Mouse (Mus musculus) left cerebral cortex, adult 2 months (tissue): ENCODE results near the gene Dnah5. TPM values are rescaled to one million over a fixed set of nuclear protein-coding genes. Genes with fewer than 3 reads are reported as not detected.
"Not testable (repeated sequence)": the region's sequence is repeated elsewhere in the genome, so short reads cannot be mapped to it uniquely, and the experiment has no call there.

Source experiments
- DNase-seq, 2 experiments: peaks; one replicate each; pipeline ENCODE4 v3.0.0; 2021 to 2022; ENCODE audit warnings: low spot score in 2 of 2, mixed read lengths in 1 of 2; ENCODE audit errors: extremely low spot score in 1 of 2
- H3K27ac ChIP-seq: fragments of 200-600 bp; 2 replicates; pipeline ENCODE4 v1.8.1; 2022
- H3K4me3 ChIP-seq: fragments of 200-600 bp; 2 replicates; pipeline ENCODE4 v1.8.1; 2022
- CTCF ChIP-seq: fragments of 200-600 bp; IDR thresholded peaks from 2 replicates; pipeline ENCODE4 v1.8.1; 2022; ENCODE audit warnings: antibody characterized with exemption, mild to moderate bottlenecking, moderate library complexity
- intact Hi-C: fragments of 180-260 bp; cut with DNase I; formaldehyde crosslinking; loops from one replicate; pipeline ENCODE4 v1.15.1; 2025
- total RNA-seq, 2 experiments: library from RNA; stranded (reverse); gene quantifications; 2 replicates each; pipeline ENCODE4 v1.2.3; 2021

The Dnah5 gene
- total RNA-seq, 2 experiments from 2014 or later, result 2.8 to 3.6 TPM

DNA sequence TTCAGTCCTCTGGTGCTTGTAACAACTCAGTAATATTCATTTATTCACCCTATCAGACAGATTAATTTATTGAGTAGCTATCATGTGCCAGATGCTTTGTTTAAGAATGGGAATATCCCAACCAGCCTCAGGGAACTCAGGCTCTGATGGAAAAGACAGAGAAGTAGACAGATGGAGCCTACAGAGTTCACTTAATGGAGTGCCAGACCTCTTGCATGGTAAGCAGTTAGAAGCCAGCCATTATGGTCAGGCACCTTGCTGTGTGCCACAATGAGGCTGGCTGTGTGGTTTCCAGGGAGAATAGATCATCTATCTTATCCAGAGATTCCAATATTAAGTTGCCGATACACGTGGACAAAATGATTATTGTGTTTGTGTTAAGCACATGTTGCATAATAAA, 104.3 kb downstream of the Dnah5 start:
- TF ChIP-seq CTCF, result no peak
- Histone ChIP-seq H3K27ac (no peak overlapping the region), H3K4me3 (no peak overlapping the region)
- intact Hi-C loops, result no loop called here
- no peak for DNase-seq

DNA sequence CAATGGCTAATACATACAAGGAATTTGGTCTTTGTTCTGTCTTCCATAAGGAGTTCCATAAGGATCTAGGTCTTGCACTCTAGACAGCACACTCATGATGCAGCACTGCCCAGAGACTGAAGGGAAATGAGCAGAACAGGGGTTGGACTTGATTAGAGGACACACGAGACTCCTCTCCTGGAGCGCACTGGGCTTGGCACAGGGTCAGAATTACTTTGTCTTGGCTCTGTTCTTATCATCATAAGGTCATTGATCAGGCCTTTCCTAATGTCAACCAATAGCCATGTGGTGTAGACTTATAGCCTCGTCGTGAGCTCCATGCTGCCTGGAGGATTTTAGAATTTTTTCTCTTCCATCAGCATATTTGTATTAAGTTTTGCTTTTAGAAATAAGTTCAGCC, 107.0 kb downstream of the Dnah5 start:
- no peak for DNase-seq
- H3K4me3 ChIP-seq, result no peak overlapping the region
- no peak overlapping the region for H3K27ac ChIP-seq
- intact Hi-C loops, result no loop called here
- TF ChIP-seq CTCF, result no peak

DNA sequence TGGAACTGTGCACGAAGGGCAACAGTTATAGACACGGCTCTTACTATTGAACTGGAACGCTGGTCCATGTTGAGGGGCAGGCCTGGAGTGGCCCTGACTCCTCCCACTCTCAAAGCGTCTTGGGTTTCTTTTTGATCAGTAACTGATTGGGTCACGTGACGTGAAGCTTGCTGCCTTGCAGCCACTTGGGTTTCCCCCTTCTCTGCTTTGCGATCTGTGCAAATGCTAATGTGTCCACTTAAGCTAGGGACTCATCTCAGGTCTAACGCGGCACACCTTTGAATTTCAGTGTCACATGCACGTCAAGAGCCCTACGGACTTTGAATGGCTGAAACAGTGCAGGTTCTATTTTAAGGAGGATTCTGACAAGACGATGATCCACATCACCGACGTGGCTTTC, 109.9 kb downstream of the Dnah5 start:
- Histone ChIP-seq H3K4me3 (no peak overlapping the region), H3K27ac (no peak overlapping the region)
- TF ChIP-seq CTCF, result no peak
- no peak for DNase-seq
- intact Hi-C loops, result no loop called here

DNA sequence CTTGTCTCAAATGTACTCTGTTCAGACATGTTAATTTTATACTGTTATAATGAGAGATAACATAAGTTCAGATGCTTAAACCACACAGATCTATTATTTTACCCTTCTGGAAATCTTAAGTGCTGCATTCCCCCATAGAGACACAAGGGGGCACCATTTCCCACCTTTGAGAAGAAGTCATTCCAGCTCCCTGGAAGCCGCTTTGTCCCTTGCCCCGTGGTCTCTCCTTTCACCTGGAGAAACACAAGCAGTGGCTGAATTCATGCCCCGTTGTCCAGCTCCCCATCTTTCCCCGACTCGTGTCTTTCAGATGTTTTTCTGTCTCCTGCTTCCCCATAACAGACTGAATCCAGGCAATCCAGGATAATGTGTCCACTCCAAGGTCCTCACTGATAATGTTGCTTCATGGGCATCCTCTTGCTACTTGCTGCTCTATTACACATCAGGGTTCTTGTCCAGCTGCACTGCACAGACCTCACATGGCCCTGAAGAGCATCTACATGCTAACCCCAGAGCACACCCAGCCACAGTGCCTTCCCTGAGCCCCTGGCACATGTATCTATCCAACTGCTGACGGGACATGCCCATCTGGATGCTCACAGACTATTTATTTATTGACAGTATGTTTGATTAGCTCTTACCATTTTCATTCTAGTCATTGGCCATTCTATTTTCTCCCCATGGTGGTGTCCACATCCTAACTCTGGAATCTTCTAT, 112.4 kb downstream of the Dnah5 start:
- TF ChIP-seq CTCF, result peak; percentile 84
- intact Hi-C loops, result no loop called here
- Histone ChIP-seq H3K27ac (no peak overlapping the region), H3K4me3 (no peak overlapping the region)
- peak; percentile 55 to 59 for DNase-seq

DNA sequence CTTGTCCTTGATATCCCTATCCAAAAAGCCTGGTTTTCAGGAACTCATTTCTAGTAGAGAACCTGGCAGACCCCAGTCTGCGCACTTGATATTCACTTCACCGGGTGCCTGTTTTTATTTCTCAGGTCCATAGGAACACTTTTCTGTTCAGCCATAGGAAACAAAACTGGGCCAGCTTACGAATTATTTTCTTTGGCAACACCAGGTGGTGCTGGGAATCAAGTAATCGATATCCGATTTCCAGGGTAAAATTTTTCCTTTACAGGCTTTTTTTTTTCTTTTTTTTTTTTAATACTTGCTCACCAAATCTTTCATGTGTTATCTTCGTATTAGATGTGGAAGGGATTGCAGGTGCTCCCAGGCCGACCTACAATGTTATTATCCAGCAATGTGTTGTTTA, 119.0 kb downstream of the Dnah5 start:
- Histone ChIP-seq H3K27ac (no peak overlapping the region), H3K4me3 (no peak overlapping the region)
- intact Hi-C loops, result no loop called here
- peak; percentile 14 for TF ChIP-seq CTCF
- no peak for DNase-seq

DNA sequence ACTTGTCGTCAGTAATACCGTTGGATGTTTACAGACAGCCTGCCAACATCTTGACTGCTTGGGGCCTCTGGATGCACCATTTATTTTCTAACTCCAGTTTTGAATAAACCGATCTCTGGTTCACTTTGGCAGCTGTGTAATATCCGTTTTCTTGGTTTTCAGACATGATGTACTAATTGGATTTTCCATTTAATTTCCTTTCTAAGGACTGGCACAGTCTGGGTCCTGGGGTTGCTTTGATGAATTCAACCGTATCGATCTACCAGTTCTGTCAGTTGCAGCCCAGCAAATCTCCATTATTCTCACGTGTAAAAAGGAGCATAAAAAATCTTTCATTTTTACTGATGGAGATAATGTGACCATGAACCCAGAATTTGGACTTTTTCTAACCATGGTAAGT, 123.4 kb downstream of the Dnah5 start:
- intact Hi-C loops, result no loop called here
- H3K4me3 ChIP-seq, result no peak overlapping the region
- no peak overlapping the region for H3K27ac ChIP-seq
- TF ChIP-seq CTCF, result no peak
- DNase-seq, result no peak

DNA sequence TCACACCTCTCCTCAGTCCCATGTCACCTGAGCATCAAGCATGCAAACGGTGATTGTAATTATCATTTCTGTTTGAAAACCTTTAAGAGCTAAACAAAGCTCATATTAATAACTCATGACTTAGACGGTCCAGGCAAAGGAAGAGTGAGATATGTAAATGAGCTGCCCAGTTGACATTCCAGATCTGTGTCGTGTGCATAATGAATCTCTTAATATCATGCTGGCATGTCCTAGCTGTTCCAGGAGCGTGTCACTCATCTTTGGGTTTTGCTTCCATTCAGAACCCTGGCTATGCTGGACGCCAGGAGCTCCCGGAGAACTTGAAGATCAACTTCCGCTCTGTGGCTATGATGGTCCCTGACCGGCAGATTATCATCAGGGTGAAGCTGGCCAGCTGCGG, 123.9 kb downstream of the Dnah5 start:
- no peak for TF ChIP-seq CTCF
- intact Hi-C loops, result no loop called here
- Histone ChIP-seq H3K27ac (no peak overlapping the region), H3K4me3 (no peak overlapping the region)
- no peak for DNase-seq

DNA sequence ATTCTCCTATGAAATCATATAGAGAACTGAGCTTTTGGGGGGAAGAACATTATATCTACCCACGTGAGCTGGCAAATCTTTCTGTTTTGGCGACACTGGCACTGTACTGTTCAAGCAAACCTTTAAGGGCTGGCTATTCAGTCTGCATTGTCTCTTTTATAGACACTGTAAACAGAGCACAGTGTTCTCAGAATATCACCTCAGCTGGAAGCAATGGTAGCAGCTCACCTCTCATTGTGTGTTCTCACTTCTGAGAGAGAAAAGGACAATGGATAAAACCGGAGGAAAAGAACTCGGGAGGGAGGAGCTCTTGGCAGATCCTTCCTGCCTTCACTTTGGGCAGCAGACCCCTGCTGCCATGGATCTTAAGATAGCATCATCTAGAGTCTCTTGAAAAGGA, 137.6 kb downstream of the Dnah5 start:
- H3K27ac ChIP-seq, result no peak overlapping the region
- H3K4me3 ChIP-seq, result no peak overlapping the region
- no peak for DNase-seq
- no peak for TF ChIP-seq CTCF
- intact Hi-C loops, result no loop called here

DNA sequence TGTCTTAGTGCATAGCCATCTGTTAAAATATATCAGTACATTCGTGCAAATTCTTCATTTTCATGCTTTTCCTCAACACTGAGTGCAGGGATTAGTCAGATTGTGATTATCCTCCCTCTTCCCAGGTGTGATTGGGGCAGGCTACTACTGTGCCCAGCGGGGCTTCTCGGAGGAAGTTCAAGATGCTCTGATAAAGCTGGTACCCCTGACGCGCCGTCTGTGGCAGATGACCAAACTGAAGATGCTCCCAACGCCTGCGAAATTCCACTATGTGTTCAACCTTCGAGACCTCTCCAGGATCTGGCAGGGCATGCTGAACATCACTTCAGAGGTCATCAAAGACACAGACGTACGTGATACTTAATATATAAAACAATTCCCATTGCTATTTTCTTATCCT, 164.0 kb downstream of the Dnah5 start:
- intact Hi-C loops, result no loop called here
- TF ChIP-seq CTCF, result no peak
- Histone ChIP-seq H3K27ac (no peak overlapping the region), H3K4me3 (no peak overlapping the region)
- no peak for DNase-seq

DNA sequence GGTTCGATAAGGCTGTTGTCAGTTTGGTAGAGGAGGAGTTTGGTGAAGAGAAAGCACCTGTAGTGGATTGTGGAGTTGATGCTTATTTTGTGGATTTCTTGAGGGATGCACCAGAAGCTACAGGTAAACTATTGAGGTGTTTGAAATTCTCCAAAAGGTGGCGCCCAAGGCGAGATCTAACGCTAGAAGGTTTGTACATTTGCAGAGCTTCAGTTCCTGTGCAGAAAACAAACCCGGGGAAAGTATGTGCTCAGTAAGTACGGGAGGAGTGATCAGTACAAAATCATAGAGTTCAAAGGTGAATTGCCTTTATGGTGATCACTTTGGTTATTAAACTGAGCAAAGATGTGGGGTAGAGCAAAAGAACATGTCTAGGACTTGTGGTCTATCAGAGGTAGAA, 166.9 kb downstream of the Dnah5 start:
- Histone ChIP-seq H3K4me3 (no peak overlapping the region), H3K27ac (no peak overlapping the region)
- no peak for TF ChIP-seq CTCF
- DNase-seq, result no peak
- intact Hi-C loops, result no loop called here

DNA sequence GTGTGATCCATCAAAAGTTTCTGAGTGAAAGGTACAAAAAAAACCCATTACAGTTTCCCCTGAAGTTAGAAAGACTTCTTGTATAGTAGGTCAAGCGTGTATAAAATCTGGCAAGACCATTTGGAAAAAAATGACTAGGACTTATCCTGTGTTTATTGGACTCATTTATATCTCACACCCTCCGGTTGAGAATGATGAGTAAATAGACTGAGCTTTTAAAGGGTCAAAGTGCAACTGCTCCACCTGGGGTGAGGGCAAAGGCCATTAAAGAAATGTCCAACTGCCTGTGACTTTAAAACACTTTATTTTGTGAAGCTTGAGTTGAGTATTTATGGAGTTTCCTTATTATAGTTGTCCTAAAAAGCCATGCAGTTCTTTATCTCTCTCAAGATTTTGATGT, 168.0 kb downstream of the Dnah5 start:
- intact Hi-C loops, result no loop called here

DNA sequence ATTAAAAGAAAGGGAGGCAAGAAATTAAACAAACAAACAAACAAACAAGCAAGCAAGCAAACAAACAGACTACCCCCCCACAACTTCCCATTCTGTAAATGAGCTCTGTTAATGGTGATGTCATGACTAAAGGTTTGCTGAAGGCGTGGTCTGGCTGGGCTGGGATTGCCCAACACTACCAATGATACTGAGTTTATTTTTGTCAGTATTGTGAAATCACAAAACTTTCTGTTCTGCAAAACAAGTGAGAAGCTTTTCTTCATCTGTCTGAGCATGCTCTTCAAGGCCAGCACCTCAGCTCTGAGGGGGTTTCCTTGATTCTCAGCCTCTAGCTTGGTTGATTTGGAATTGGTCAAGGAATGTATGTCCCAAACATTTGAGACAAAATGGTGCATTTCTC, 170.8 kb downstream of the Dnah5 start:
- TF ChIP-seq CTCF, result no peak
- no peak overlapping the region for H3K27ac ChIP-seq
- intact Hi-C loops, result no loop called here
- DNase-seq, result no peak
- no peak overlapping the region for H3K4me3 ChIP-seq

More for the DNA sequence above, 168.0 kb downstream of the Dnah5 start:
- DNase-seq, result no peak
- TF ChIP-seq CTCF, result no peak
- Histone ChIP-seq H3K27ac (no peak overlapping the region), H3K4me3 (no peak overlapping the region)

DNA sequence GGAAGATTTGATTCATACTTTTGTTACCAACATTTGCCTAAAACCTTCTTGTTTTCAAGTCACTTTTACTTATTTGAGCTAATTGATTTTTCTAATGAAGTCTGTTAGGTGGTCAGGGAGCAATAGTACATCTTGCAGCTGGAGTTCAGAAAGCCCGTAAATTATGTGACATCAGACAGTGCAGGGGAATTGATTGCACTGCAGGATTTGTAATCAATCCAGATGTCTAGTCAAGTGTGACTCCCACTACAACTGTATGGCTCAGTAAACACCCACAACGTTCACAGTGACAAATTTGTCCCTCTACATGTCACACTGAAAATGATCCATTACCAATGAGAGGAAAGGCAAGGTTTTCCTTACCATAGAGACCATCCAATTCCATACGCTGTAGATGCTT, 177.4 kb downstream of the Dnah5 start:
- TF ChIP-seq CTCF, result no peak
- no peak overlapping the region for H3K4me3 ChIP-seq
- no peak for DNase-seq
- no peak overlapping the region for H3K27ac ChIP-seq
- intact Hi-C loops, result no loop called here

DNA sequence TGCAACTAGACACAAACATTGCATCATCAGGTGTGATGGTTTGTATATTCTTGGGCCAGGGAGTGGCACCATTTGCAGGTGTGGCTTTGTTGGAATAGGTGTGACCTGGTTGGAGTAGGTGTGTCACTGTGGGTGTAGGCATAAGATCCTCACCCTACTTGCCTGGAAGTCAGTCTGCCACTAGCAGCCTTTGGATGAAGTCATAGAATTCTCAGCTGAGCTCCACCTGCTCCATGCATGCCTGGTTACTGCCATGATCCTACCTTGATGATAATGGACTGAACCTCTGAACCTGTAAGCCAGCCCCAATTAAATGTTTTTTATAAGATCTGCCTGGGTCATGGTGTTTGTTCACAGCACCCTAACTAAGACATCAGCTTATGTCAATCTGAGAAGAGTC, 190.2 kb downstream of the Dnah5 start:
- intact Hi-C loops, H3K4me3 ChIP-seq, H3K27ac ChIP-seq, DNase-seq: not testable (repeated sequence)
